Mouse (Mus musculus): ENCODE results near the gene Rhbdf2.
A peak's percentile ranks its signal among the peaks of the same experiment; 100 is the strongest.

Rhbdf2 gene

GRCm38 (mm10) chr11:116659027-116659621, 32.3 kb upstream of the Rhbdf2 start:
- no peak for DNase-seq (ENCODE audit: low spot score)

- no peak for DNase-seq (ENCODE audit: low spot score)
These were observed 31.4 kb upstream of the Rhbdf2 start for GRCm38 (mm10) chr11:116658238-116658637.

GRCm38 (mm10) chr11:116657311-116658223, 30.7 kb upstream of the Rhbdf2 start:
- peak; percentile 93 for DNase-seq (ENCODE audit: low spot score)

- no peak for DNase-seq (ENCODE audit: low spot score)
These were observed 29.8 kb upstream of the Rhbdf2 start for GRCm38 (mm10) chr11:116656348-116657191.

GRCm38 (mm10) chr11:116654255-116654821, 27.5 kb upstream of the Rhbdf2 start, which contains the start of gene Cygb:
Gene Cygb (minus strand): TSS chr11:116654313.
- DNase-seq (ENCODE audit: low spot score), result no peak

- no peak for DNase-seq (ENCODE audit: low spot score)
These were observed 26.9 kb upstream of the Rhbdf2 start for GRCm38 (mm10) chr11:116653709-116654221.

- DNase-seq (ENCODE audit: low spot score), result no peak
These were observed 26.4 kb upstream of the Rhbdf2 start, which contains the start of gene Prcd for GRCm38 (mm10) chr11:116653234-116653633. Gene Prcd (plus strand): TSS chr11:116653534.

GRCm38 (mm10) chr11:116652330-116653098, 25.7 kb upstream of the Rhbdf2 start:
- DNase-seq (ENCODE audit: low spot score), result no peak

- DNase-seq (ENCODE audit: low spot score), result no peak
These were observed 24.5 kb upstream of the Rhbdf2 start for GRCm38 (mm10) chr11:116651339-116651738.

GRCm38 (mm10) chr11:116650811-116651210, 24.0 kb upstream of the Rhbdf2 start:
- peak; percentile 44 for DNase-seq (ENCODE audit: low spot score)

GRCm38 (mm10) chr11:116649711-116650337, 23.0 kb upstream of the Rhbdf2 start:
- DNase-seq (ENCODE audit: low spot score), result no peak

GRCm38 (mm10) chr11:116648976-116649375, 22.2 kb upstream of the Rhbdf2 start:
- peak; percentile 41 for DNase-seq (ENCODE audit: low spot score)

GRCm38 (mm10) chr11:116648213-116648921, 21.5 kb upstream of the Rhbdf2 start:
- peak; percentile 62 for DNase-seq (ENCODE audit: low spot score)

- DNase-seq (ENCODE audit: low spot score), result peak; percentile 87
These were observed 20.6 kb upstream of the Rhbdf2 start for GRCm38 (mm10) chr11:116647340-116647991.

- no peak for DNase-seq (ENCODE audit: low spot score)
These were observed 20.0 kb upstream of the Rhbdf2 start for GRCm38 (mm10) chr11:116646771-116647170.

- no peak for DNase-seq (ENCODE audit: low spot score)
These were observed 19.3 kb upstream of the Rhbdf2 start for GRCm38 (mm10) chr11:116646136-116646535.

- no peak for DNase-seq (ENCODE audit: low spot score)
These were observed 18.8 kb upstream of the Rhbdf2 start for GRCm38 (mm10) chr11:116645446-116646110.

Measured in adipocyte (in vitro differentiated cells).